Comparison of ENCODE assay signal across 8 mouse cellular contexts in the genomic region with DNA sequence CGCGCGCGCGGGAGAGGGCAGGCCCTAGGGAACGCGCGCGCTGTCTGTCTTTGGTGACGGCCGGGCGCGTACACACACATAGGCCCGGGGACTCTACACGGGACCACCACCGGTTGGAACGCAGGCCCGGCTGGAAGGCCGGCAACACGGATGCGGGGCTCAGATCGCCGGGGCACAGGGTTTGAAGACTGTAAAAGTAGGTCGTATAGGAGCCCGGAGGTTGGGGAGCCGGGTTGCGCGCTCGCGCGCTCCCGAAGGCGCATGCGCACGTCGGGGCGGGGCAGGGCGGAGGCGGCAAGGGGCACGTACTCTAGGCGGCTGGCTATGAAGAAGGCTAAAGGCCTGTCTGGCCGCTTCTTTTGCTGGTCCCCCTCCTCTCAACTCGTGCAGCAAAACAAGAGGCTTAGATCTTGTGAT. TPM values are rescaled to one million over a fixed set of nuclear protein-coding genes. Genes with fewer than 3 reads are reported as not detected.
DNase-seq lines count a peak whose midpoint lies in the region; ATAC-seq and TF ChIP-seq lines count a peak whose summit lies in the region.

No protein-coding gene starts in this region.

- H3K4me1 ChIP-seq in MEL (ENCODE audit: control insufficient read depth in 1 of 2, insufficient read depth in 2 of 2, low read length in 2 of 2): peaks cover 0 to 11% of the 10 kb centered on the region in 2 experiments; a peak in 1 of 4 replicates
- peaks cover 15% of the 10 kb centered on the region for H3K4me1 ChIP-seq in forebrain, postnatal 0 days (ENCODE audit: insufficient read depth)
- peaks cover 10% of the 10 kb centered on the region for H3K4me1 ChIP-seq in lung, embryonic 16.5 days (replicated peaks; ENCODE audit: control insufficient read depth, insufficient read depth, low read length)

- WGBS in forebrain, postnatal 0 days: under 1% methylated on average over 43 of the region's 43 CpGs
- WGBS in lung, embryonic 16.5 days: under 1% methylated on average over 43 of the region's 43 CpGs

- no peaks in the 10 kb centered on the region for H3K27me3 ChIP-seq in MEL (ENCODE audit: control insufficient read depth in 1 of 2, insufficient read depth in 2 of 2, low read length in 2 of 2)
- H3K27me3 ChIP-seq in forebrain, postnatal 0 days (ENCODE audit: insufficient read depth, low read length): no peaks in the 10 kb centered on the region
- H3K27me3 ChIP-seq in lung, embryonic 16.5 days (ENCODE audit: control insufficient read depth, insufficient read depth, low read depth, low read length): no peaks in the 10 kb centered on the region

- peak overlapping the region; percentile 90 for H3K27ac ChIP-seq in MEL (ENCODE audit: control insufficient read depth, low read depth, low read length)
- peak overlapping the region; percentile 98 for H3K27ac ChIP-seq in forebrain, postnatal 0 days (ENCODE audit: low read depth, low read length)
- peak overlapping the region; percentile 98 for H3K27ac ChIP-seq in lung, embryonic 16.5 days (ENCODE audit: low read length)

- peak overlapping the region; percentile 54 for H3K4me2 ChIP-seq in forebrain, postnatal 0 days (ENCODE audit: low read depth)
- peak overlapping the region; percentile 88 for H3K4me2 ChIP-seq in lung, embryonic 16.5 days (ENCODE audit: low read depth, low read length)

- ATAC-seq in forebrain, postnatal 0 days: peak; percentile 71
- ATAC-seq in lung, embryonic 16.5 days (ENCODE audit: low read depth): peak; percentile 65

- H3K9me3 ChIP-seq in MEL (replicated peaks; ENCODE audit: insufficient read depth, low read length): no peaks in the 10 kb centered on the region
- no peaks in the 10 kb centered on the region for H3K9me3 ChIP-seq in forebrain, postnatal 0 days (ENCODE audit: low read length)
- no peaks in the 10 kb centered on the region for H3K9me3 ChIP-seq in lung, embryonic 16.5 days (ENCODE audit: control insufficient read depth, low read length)

- DNase-seq in MEL (ENCODE audit: low read depth, low spot score): peak; percentile 91
- peak; percentile 90 to 96 for DNase-seq in cerebellum, adult 18-20 months
- DNase-seq in forebrain, postnatal 0 days: peak; percentile 94
- peak; percentile 94 for DNase-seq in heart, postnatal 4 days
- peak; percentile 78 for DNase-seq in layer of hippocampus, adult 9-10 months (ENCODE audit: low spot score)
- DNase-seq in ovary, postnatal 36 days (ENCODE audit: low spot score): peak; percentile 92
- DNase-seq in thymus, postnatal 25 days: peak; percentile 95

- H3K79me2 ChIP-seq in MEL (ENCODE audit: control insufficient read depth, insufficient read depth, low read length, poor library complexity): peaks cover 18% of the 10 kb centered on the region

- peak overlapping the region; percentile 77 to 94 for H3K4me3 ChIP-seq in MEL (ENCODE audit: control insufficient read depth in 1 of 2, insufficient read depth in 1 of 2, low read depth in 2 of 2, low read length in 2 of 2)
- peak overlapping the region; percentile 94 for H3K4me3 ChIP-seq in forebrain, postnatal 0 days (ENCODE audit: low read depth, low read length)
- H3K4me3 ChIP-seq in lung, embryonic 16.5 days (ENCODE audit: low read length): peak overlapping the region; percentile 81

- no peak for TF ChIP-seq CTCF in MEL (IDR thresholded peaks at IDR 0.05 in 2 of 3, conservative IDR thresholded peaks at IDR 0.05 in 1 of 3; ENCODE audit: control insufficient read depth in 1 of 3, insufficient read depth in 1 of 3, low read depth in 2 of 3, low read length in 3 of 3, poor library complexity in 1 of 3, severe bottlenecking in 1 of 3)
- TF ChIP-seq CTCF in forebrain, postnatal 0 days (IDR thresholded peaks at IDR 0.05; ENCODE audit: low read depth): no peak

- H3K9ac ChIP-seq in MEL (ENCODE audit: control insufficient read depth, low read depth, low read length, poor library complexity, severe bottlenecking): peak overlapping the region; percentile 98
- H3K9ac ChIP-seq in forebrain, postnatal 0 days: peak overlapping the region; percentile 99
- peak overlapping the region; percentile 98 for H3K9ac ChIP-seq in lung, embryonic 16.5 days (ENCODE audit: low read length)

- TF ChIP-seq RAD21 in MEL (IDR thresholded peaks at IDR 0.05; ENCODE audit: low read depth, low read length): no peak

- TF ChIP-seq POLR2A in MEL (IDR thresholded peaks at IDR 0.05; ENCODE audit: control insufficient read depth in 1 of 2, insufficient read depth in 1 of 2, low read depth in 1 of 2, low read length in 2 of 2, poor library complexity in 1 of 2): peak; percentile 64 to 81; a peak in 3 of 4 replicates

- peaks cover 2 to 9% of the 10 kb centered on the region in 2 experiments; a peak in 3 of 4 replicates for H3K36me3 ChIP-seq in MEL (ENCODE audit: control insufficient read depth in 1 of 2, insufficient read depth in 2 of 2, low read length in 2 of 2)
- peaks cover 24% of the 10 kb centered on the region for H3K36me3 ChIP-seq in forebrain, postnatal 0 days (ENCODE audit: insufficient read depth)
- peaks cover 24% of the 10 kb centered on the region for H3K36me3 ChIP-seq in lung, embryonic 16.5 days (ENCODE audit: control insufficient read depth, insufficient read depth, low read length)

- no peak for TF ChIP-seq EP300 in MEL (IDR thresholded peaks at IDR 0.05; ENCODE audit: low read depth in 1 of 2, low read length in 2 of 2)

TF ChIP-seq in MEL, 35 proteins besides CTCF, POLR2A, EP300 and RAD21 (continues in another document):
- peak; percentile 83 for TF ChIP-seq NRF1 (IDR thresholded peaks at IDR 0.05; ENCODE audit: insufficient read depth, low read depth, low read length, poor library complexity, severe bottlenecking)
- no peak for TF ChIP-seq RCOR1 (IDR thresholded peaks at IDR 0.05; ENCODE audit: low read depth, low read length)
- peak; percentile 88 for TF ChIP-seq POLR2AphosphoS2 (IDR thresholded peaks at IDR 0.05; ENCODE audit: low read length)
- TF ChIP-seq ZKSCAN1 (IDR thresholded peaks at IDR 0.05; ENCODE audit: low read depth, low read length): no peak
- TF ChIP-seq SIN3A (IDR thresholded peaks at IDR 0.05; ENCODE audit: low read length): 0 out of 2 replicates have a peak, but pooled peaks have one; percentile 32
- TF ChIP-seq MAX (IDR thresholded peaks at IDR 0.05; ENCODE audit: low read length): no peak
- TF ChIP-seq MXI1 (IDR thresholded peaks at IDR 0.05; ENCODE audit: low read depth, low read length): peak; percentile 23; the same call in 1 of the 2 replicates
- TF ChIP-seq USF2 (IDR thresholded peaks at IDR 0.05; ENCODE audit: borderline replicate concordance in 1 of 2, insufficient read depth in 1 of 2, low read depth in 1 of 2, low read length in 2 of 2): no peak
- TF ChIP-seq HCFC1 (IDR thresholded peaks at IDR 0.05; ENCODE audit: low read depth, low read length): peak; percentile 29; the same call in 1 of the 2 replicates
- TF ChIP-seq CHD2 (IDR thresholded peaks at IDR 0.05; ENCODE audit: low read length): no peak
- TF ChIP-seq KAT2A (conservative IDR thresholded peaks at IDR 0.05; ENCODE audit: low read depth, low read length): no peak
- TF ChIP-seq ZMIZ1 (IDR thresholded peaks at IDR 0.05; ENCODE audit: low read depth, low read length): no peak
- no peak for TF ChIP-seq ZNF384 (IDR thresholded peaks at IDR 0.05; ENCODE audit: low read depth, low read length)
- peak; percentile 64 for TF ChIP-seq NELFE (IDR thresholded peaks at IDR 0.05; ENCODE audit: low read depth, low read length)

RNA-seq across cellular contexts. Expression of a gene that starts 0.8 kb away (rescaled TPM):
- total RNA-seq in MEL (2012; rRNA removed): 34.4 and 43.0 TPM in 2 replicates
- polyA plus RNA-seq in MEL (2012; ENCODE audit: insufficient read depth in 1 of 2, insufficient read length in 2 of 2, low read depth in 1 of 2, low replicate concordance in 2 of 2, missing spikeins in 1 of 2): 100 to 1,000 TPM in 1 of 2 experiments, not detected in 1; 144 TPM
- total RNA-seq in forebrain, postnatal 0 days (2014; rRNA removed): 81.4 and 93.9 TPM in 2 replicates
- polyA plus RNA-seq in forebrain, postnatal 0 days (2015; fragmentation: Nextera tagmentation; extraction: Ambion mirVana): 18.9 and 22.6 TPM in 2 replicates
- 100 to 1,000 TPM; 100 to 103 TPM for total RNA-seq in heart, postnatal 4 days (2021)
- 20.5 and 22.3 TPM in 2 replicates for polyA plus RNA-seq in lung, embryonic 16.5 days (2015; fragmentation: Nextera tagmentation; extraction: Ambion mirVana)

RNA-seq across cellular contexts. Expression of a gene that starts 13.5 kb away (rescaled TPM):
- not detected in 2 replicates for total RNA-seq in MEL (2012; rRNA removed)
- polyA plus RNA-seq in MEL (2012; ENCODE audit: insufficient read depth in 1 of 2, insufficient read length in 2 of 2, low read depth in 1 of 2, low replicate concordance in 2 of 2, missing spikeins in 1 of 2): not detected
- not detected in 2 replicates for total RNA-seq in forebrain, postnatal 0 days (2014; rRNA removed)
- not detected in 2 replicates for polyA plus RNA-seq in forebrain, postnatal 0 days (2015; fragmentation: Nextera tagmentation; extraction: Ambion mirVana)
- total RNA-seq in heart, postnatal 4 days (2021): 1 to 10 TPM; 1.6 to 1.9 TPM
- polyA plus RNA-seq in lung, embryonic 16.5 days (2015; fragmentation: Nextera tagmentation; extraction: Ambion mirVana): not detected in 2 replicates

RNA-seq across cellular contexts. Expression of a gene that starts 15.9 kb away (rescaled TPM):
- not detected in 2 replicates for total RNA-seq in MEL (2012; rRNA removed)
- polyA plus RNA-seq in MEL (2012; ENCODE audit: insufficient read depth in 1 of 2, insufficient read length in 2 of 2, low read depth in 1 of 2, low replicate concordance in 2 of 2, missing spikeins in 1 of 2): under 1 TPM in 1 of 2 experiments, not detected in 1; 0.22 TPM
- 17.6 and 19.3 TPM in 2 replicates for total RNA-seq in forebrain, postnatal 0 days (2014; rRNA removed)
- 25.1 and 25.9 TPM in 2 replicates for polyA plus RNA-seq in forebrain, postnatal 0 days (2015; fragmentation: Nextera tagmentation; extraction: Ambion mirVana)
- 1 to 10 TPM; 5.5 to 5.6 TPM for total RNA-seq in heart, postnatal 4 days (2021)
- polyA plus RNA-seq in lung, embryonic 16.5 days (2015; fragmentation: Nextera tagmentation; extraction: Ambion mirVana): 85.0 and 88.3 TPM in 2 replicates

RNA-seq across cellular contexts. Expression of a gene that starts 16.2 kb away (rescaled TPM):
- total RNA-seq in MEL (2012; rRNA removed): not detected in 2 replicates
- polyA plus RNA-seq in MEL (2012; ENCODE audit: insufficient read depth in 1 of 2, insufficient read length in 2 of 2, low read depth in 1 of 2, low replicate concordance in 2 of 2, missing spikeins in 1 of 2): not detected
- 0.08 and 0.48 TPM in 2 replicates for total RNA-seq in forebrain, postnatal 0 days (2014; rRNA removed)
- 0.50 and 0.78 TPM in 2 replicates for polyA plus RNA-seq in forebrain, postnatal 0 days (2015; fragmentation: Nextera tagmentation; extraction: Ambion mirVana)
- total RNA-seq in heart, postnatal 4 days (2021): under 1 TPM; 0.36 TPM
- 6.5 and 7.5 TPM in 2 replicates for polyA plus RNA-seq in lung, embryonic 16.5 days (2015; fragmentation: Nextera tagmentation; extraction: Ambion mirVana)

RNA-seq across cellular contexts. Expression of a gene that starts 32.9 kb away (rescaled TPM):
- not detected in 2 replicates for total RNA-seq in MEL (2012; rRNA removed)
- not detected for polyA plus RNA-seq in MEL (2012; ENCODE audit: insufficient read depth in 1 of 2, insufficient read length in 2 of 2, low read depth in 1 of 2, low replicate concordance in 2 of 2, missing spikeins in 1 of 2)
- total RNA-seq in forebrain, postnatal 0 days (2014; rRNA removed): not detected in 2 replicates
- not detected in 2 replicates for polyA plus RNA-seq in forebrain, postnatal 0 days (2015; fragmentation: Nextera tagmentation; extraction: Ambion mirVana)
- total RNA-seq in heart, postnatal 4 days (2021): 1 to 10 TPM in 1 of 2 experiments, under 1 TPM in 1; 0.76 to 1.2 TPM
- not detected in 2 replicates for polyA plus RNA-seq in lung, embryonic 16.5 days (2015; fragmentation: Nextera tagmentation; extraction: Ambion mirVana)

Comparison
In these comparisons a context has a peak if more than half of its experiments do, and no peak if none do; other contexts are left out.
1. Peak in every context shown above with its lines: DNase-seq, ATAC-seq, H3K4me3 ChIP-seq and H3K27ac ChIP-seq.